13 mouse cellular contexts compared by ENCODE assay signal in the genomic region with DNA sequence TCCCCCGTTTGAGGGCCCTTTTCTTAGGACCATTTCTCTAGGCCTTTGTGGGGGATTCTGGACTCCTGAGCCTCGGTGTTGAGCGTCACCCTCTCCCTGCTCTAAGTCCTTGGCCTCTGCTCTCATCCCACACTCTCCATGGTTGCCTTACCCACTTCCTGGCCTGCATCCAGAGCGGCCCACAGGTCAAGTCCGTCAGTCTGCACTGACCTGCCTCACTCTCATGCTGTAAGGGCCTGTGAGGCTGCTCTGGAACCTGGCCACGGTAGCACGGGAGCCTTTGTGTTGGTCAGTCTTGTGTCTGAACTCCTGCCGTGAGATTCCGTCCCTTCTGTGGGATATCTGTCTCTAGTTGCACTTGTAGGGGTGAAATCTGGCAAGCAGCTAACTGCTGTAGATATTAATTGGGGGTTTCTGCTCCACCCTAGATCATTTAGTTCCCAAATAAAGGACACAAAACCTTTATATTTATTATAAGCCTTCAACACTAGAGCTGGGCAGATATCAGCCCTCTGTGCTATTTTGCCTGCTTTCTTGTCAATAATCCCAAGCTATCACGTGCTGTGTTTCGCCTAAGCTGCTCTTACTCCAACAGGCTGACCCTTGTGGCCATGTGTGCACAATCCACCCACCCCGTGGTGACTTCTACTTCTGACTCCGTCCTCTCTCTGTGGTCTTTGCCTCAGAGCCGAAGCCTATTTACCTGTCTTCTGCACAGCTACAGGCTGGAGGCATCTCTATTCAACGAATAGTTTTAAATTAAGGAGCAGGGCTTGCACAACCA.
A peak's percentile ranks its signal among the peaks of the same experiment; 100 is the strongest.
DNase-seq lines count a peak whose midpoint lies in the region; ATAC-seq and TF ChIP-seq lines count a peak whose summit lies in the region.
"Had no signal": no experiment of that assay in that cellular context is flagged by ENCODE, and none has a peak within 500 bp of the region (broad histone marks: within the 10 kb centered on the region; RNA-seq: fewer than 3 reads in every experiment).

No protein-coding gene starts in this region.

- peaks cover 20% of the 10 kb centered on the region for H3K4me1 ChIP-seq in hindbrain, embryonic 10.5 days (replicated peaks)
- peaks cover 11% of the 10 kb centered on the region for H3K4me1 ChIP-seq in hindbrain, embryonic 12.5 days
- peaks cover 46% of the 10 kb centered on the region for H3K4me1 ChIP-seq in small intestine, adult 2 months (ENCODE audit: control insufficient read depth, insufficient read depth, insufficient read length, low read length)

- no peak overlapping the region for H3K4me2 ChIP-seq in hindbrain, embryonic 12.5 days (replicated peaks)
- H3K4me2 ChIP-seq: embryonic facial prominence, embryonic 13.5 days; lung, embryonic 15.5 days had no signal

- TF ChIP-seq CTCF in small intestine, adult 2 months (IDR thresholded peaks at IDR 0.05; ENCODE audit: extremely low read depth, insufficient read length, insufficient replicate concordance, low read depth, low read length) = no peak

- H3K27ac ChIP-seq in hindbrain, embryonic 10.5 days = 0 out of 2 replicates have a peak overlapping the region, but pooled peaks have one; percentile 45
- H3K27ac ChIP-seq in hindbrain, embryonic 12.5 days = no peak overlapping the region
- H3K27ac ChIP-seq in small intestine, adult 2 months (ENCODE audit: insufficient read depth, low read depth, low read length) = peak overlapping the region; percentile 97
- H3K27ac ChIP-seq: embryonic facial prominence, embryonic 13.5 days; lung, embryonic 15.5 days; midbrain, embryonic 10.5 days had no signal

- no peaks in the 10 kb centered on the region for H3K9me3 ChIP-seq in hindbrain, embryonic 10.5 days
- H3K9me3 ChIP-seq in hindbrain, embryonic 12.5 days (replicated peaks) = no peaks in the 10 kb centered on the region
- H3K9me3 ChIP-seq: embryonic facial prominence, embryonic 13.5 days; lung, embryonic 15.5 days; midbrain, embryonic 10.5 days had no signal

- ATAC-seq in hindbrain, embryonic 12.5 days (ENCODE audit: low FRiP score) = no peak

- H3K27me3 ChIP-seq in hindbrain, embryonic 10.5 days (ENCODE audit: insufficient read depth, poor library complexity, severe bottlenecking) = no peaks in the 10 kb centered on the region
- H3K27me3 ChIP-seq in hindbrain, embryonic 12.5 days = no peaks in the 10 kb centered on the region
- no peaks in the 10 kb centered on the region for H3K27me3 ChIP-seq in small intestine, adult 2 months (ENCODE audit: control insufficient read depth, insufficient read depth, low read length)
- H3K27me3 ChIP-seq: embryonic facial prominence, embryonic 13.5 days; lung, embryonic 15.5 days had no signal

- intact Hi-C loops in left cerebral cortex, postnatal 4 days (cut with DNase I) = no loop called here

- no peak overlapping the region for H3K9ac ChIP-seq in hindbrain, embryonic 12.5 days
- H3K9ac ChIP-seq: embryonic facial prominence, embryonic 13.5 days; lung, embryonic 15.5 days had no signal

- no peak for TF ChIP-seq POLR2A in small intestine, adult 2 months (IDR thresholded peaks at IDR 0.05; ENCODE audit: low read depth, low read length)

- DNase-seq in cerebellum, adult 11-12 months = peak; percentile 51
- no peak for DNase-seq in cerebellum, adult 11 months
- DNase-seq in hindbrain, embryonic 10.5 days (ENCODE audit: low spot score) = no peak
- DNase-seq in lung, postnatal 36 days = peak; percentile 30
- no peak for DNase-seq in lung, postnatal 14 days
- no peak for DNase-seq in left cerebral cortex, postnatal 4 days
- DNase-seq: cerebellum, postnatal 36 days; thymus, postnatal 14 days had no signal

- H3K36me3 ChIP-seq in hindbrain, embryonic 10.5 days = peaks cover 15% of the 10 kb centered on the region
- peaks cover 4% of the 10 kb centered on the region for H3K36me3 ChIP-seq in hindbrain, embryonic 12.5 days
- peaks cover 23% of the 10 kb centered on the region for H3K36me3 ChIP-seq in small intestine, adult 2 months (ENCODE audit: control insufficient read depth, insufficient read depth, low read length)

- WGBS in hindbrain, embryonic 10.5 days = 85% methylated on average over 15 of the region's 15 CpGs
- 84% methylated on average over 15 of the region's 15 CpGs for WGBS in hindbrain, embryonic 12.5 days
- 76% methylated on average over 15 of the region's 15 CpGs for WGBS in small intestine, adult 2 months

- no peak overlapping the region for H3K4me3 ChIP-seq in hindbrain, embryonic 10.5 days
- H3K4me3 ChIP-seq in hindbrain, embryonic 12.5 days = no peak overlapping the region
- no peak overlapping the region for H3K4me3 ChIP-seq in small intestine, adult 2 months (ENCODE audit: low read depth, low read length)
- H3K4me3 ChIP-seq: embryonic facial prominence, embryonic 13.5 days; lung, embryonic 15.5 days; midbrain, embryonic 10.5 days had no signal

Comparison
In these comparisons a context has a peak if more than half of its experiments do, and no peak if none do; other contexts are left out.
1. DNase-seq: peak in cerebellum, adult 11-12 months (single experiment) and lung, postnatal 36 days (single experiment); none in cerebellum, adult 11 months (single experiment), hindbrain, embryonic 10.5 days (single experiment), lung, postnatal 14 days (single experiment) and left cerebral cortex, postnatal 4 days (single experiment).